Comparison of ENCODE assay signal across 14 mouse cellular contexts in the genomic region with DNA sequence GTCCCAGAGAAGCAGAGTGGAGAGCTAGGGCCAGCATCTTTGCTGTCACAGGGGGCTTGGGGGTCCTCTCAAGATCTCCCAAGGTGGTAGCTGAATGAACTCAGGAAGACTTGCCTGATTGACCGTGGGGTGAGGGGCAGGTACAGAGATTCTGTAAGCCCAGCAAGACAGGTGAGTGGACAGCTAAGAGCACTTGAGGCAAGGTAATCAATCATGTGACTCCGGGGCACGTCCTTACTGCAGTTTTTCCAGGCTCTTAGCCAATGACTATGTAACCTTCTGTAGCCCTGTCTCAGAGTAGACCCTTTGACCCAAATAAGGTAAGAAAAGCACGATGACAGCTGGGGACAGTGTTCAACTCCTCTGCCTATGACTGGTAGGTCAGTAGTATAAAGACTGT. TPM values are rescaled to one million over a fixed set of nuclear protein-coding genes. Genes with fewer than 3 reads are reported as not detected.
A peak's percentile ranks its signal among the peaks of the same experiment; 100 is the strongest.
DNase-seq lines count a peak whose midpoint lies in the region; ATAC-seq and TF ChIP-seq lines count a peak whose summit lies in the region.
"Had no signal": no experiment of that assay in that cellular context is flagged by ENCODE, and none has a peak within 500 bp of the region (broad histone marks: within the 10 kb centered on the region; RNA-seq: fewer than 3 reads in every experiment).

No protein-coding gene starts in this region.

- DNase-seq in forebrain, embryonic 10.5 days (ENCODE audit: extremely low spot score, low spot score) = no peak
- no peak for DNase-seq in forebrain, embryonic 11.5 days (ENCODE audit: low spot score)
- DNase-seq in cerebellum, adult 2 months = no peak
- DNase-seq in embryo, embryonic 10.5 days (ENCODE audit: low spot score) = no peak
- DNase-seq: gastrocnemius, postnatal 25 days had no signal

- peaks cover 3% of the 10 kb centered on the region; the same call in 1 of the 2 replicates for H3K9me3 ChIP-seq in forebrain, embryonic 10.5 days
- H3K9me3 ChIP-seq in forebrain, embryonic 11.5 days (ENCODE audit: control insufficient read depth, low read length) = no peaks in the 10 kb centered on the region
- H3K9me3 ChIP-seq in intestine, embryonic 16.5 days (ENCODE audit: control insufficient read depth, low read length) = no peaks in the 10 kb centered on the region
- no peaks in the 10 kb centered on the region for H3K9me3 ChIP-seq in intestine, postnatal 0 days (ENCODE audit: control insufficient read depth)
- H3K9me3 ChIP-seq in lung, embryonic 16.5 days (ENCODE audit: control insufficient read depth, low read length) = no peaks in the 10 kb centered on the region
- H3K9me3 ChIP-seq: kidney, embryonic 15.5 days; midbrain, embryonic 12.5 days had no signal

- H3K4me3 ChIP-seq in forebrain, embryonic 10.5 days = no peak overlapping the region
- no peak overlapping the region for H3K4me3 ChIP-seq in forebrain, embryonic 11.5 days (ENCODE audit: low read depth, low read length)
- H3K4me3 ChIP-seq in intestine, embryonic 16.5 days (ENCODE audit: low read length) = no peak overlapping the region
- H3K4me3 ChIP-seq in intestine, postnatal 0 days (ENCODE audit: low read depth, low read length) = no peak overlapping the region
- H3K4me3 ChIP-seq in lung, embryonic 16.5 days (ENCODE audit: low read length) = no peak overlapping the region
- no peak overlapping the region for H3K4me3 ChIP-seq in myocyte
- H3K4me3 ChIP-seq in cerebellum, adult 2 months (replicated peaks; ENCODE audit: insufficient read depth, low read depth, low read length) = no peak overlapping the region
- H3K4me3 ChIP-seq: kidney, embryonic 15.5 days; midbrain, embryonic 12.5 days had no signal

- 88% methylated on average over 4 of the region's 4 CpGs for WGBS in forebrain, embryonic 10.5 days
- WGBS in forebrain, embryonic 11.5 days = 77% methylated on average over 4 of the region's 4 CpGs
- 41% methylated on average over 4 of the region's 4 CpGs for WGBS in intestine, embryonic 16.5 days
- 48% methylated on average over 4 of the region's 4 CpGs for WGBS in intestine, postnatal 0 days
- 19% methylated on average over 4 of the region's 4 CpGs for WGBS in lung, embryonic 16.5 days
- 74% methylated on average over 4 of the region's 4 CpGs for WGBS in cerebellum, adult 2 months

- peak overlapping the region; percentile 69 for H3K27ac ChIP-seq in forebrain, embryonic 10.5 days
- H3K27ac ChIP-seq in forebrain, embryonic 11.5 days (ENCODE audit: low read depth, low read length) = no peak overlapping the region
- no peak overlapping the region for H3K27ac ChIP-seq in intestine, embryonic 16.5 days (ENCODE audit: low read length)
- no peak overlapping the region for H3K27ac ChIP-seq in intestine, postnatal 0 days (ENCODE audit: low read depth, low read length)
- H3K27ac ChIP-seq in lung, embryonic 16.5 days (ENCODE audit: low read length) = peak overlapping the region; percentile 20
- no peak overlapping the region for H3K27ac ChIP-seq in cerebellum, adult 2 months (ENCODE audit: insufficient read depth, low read length)
- H3K27ac ChIP-seq: hindbrain, postnatal 0 days; kidney, embryonic 15.5 days; liver, embryonic 14.5 days; midbrain, embryonic 12.5 days had no signal

- peaks cover 16% of the 10 kb centered on the region for H3K36me3 ChIP-seq in forebrain, embryonic 10.5 days (replicated peaks)
- H3K36me3 ChIP-seq in forebrain, embryonic 11.5 days (ENCODE audit: control insufficient read depth, insufficient read depth, low read length) = no peaks in the 10 kb centered on the region
- no peaks in the 10 kb centered on the region for H3K36me3 ChIP-seq in intestine, embryonic 16.5 days (ENCODE audit: control insufficient read depth, insufficient read depth, low read length)
- H3K36me3 ChIP-seq in intestine, postnatal 0 days (ENCODE audit: control insufficient read depth, insufficient read depth) = peaks cover 9% of the 10 kb centered on the region; the same call in 1 of the 2 replicates
- no peaks in the 10 kb centered on the region for H3K36me3 ChIP-seq in lung, embryonic 16.5 days (ENCODE audit: control insufficient read depth, insufficient read depth, low read length)
- no peaks in the 10 kb centered on the region for H3K36me3 ChIP-seq in myocyte (ENCODE audit: control insufficient read depth, insufficient read depth)

- ATAC-seq in forebrain, embryonic 11.5 days (replicated peaks; ENCODE audit: low FRiP score) = no peak
- ATAC-seq in intestine, embryonic 16.5 days = 0 out of 2 replicates have a peak, but pooled peaks have one; percentile 4
- ATAC-seq in intestine, postnatal 0 days = no peak
- ATAC-seq in lung, embryonic 16.5 days (ENCODE audit: low read depth) = peak; percentile 32

- H3ac ChIP-seq in myocyte (ENCODE audit: control insufficient read depth, insufficient read length) = no peak overlapping the region

- no peaks in the 10 kb centered on the region for H3K79me2 ChIP-seq in myocyte (ENCODE audit: control insufficient read depth, insufficient read depth)

- peaks cover 26% of the 10 kb centered on the region for H3K4me1 ChIP-seq in forebrain, embryonic 10.5 days
- no peaks in the 10 kb centered on the region for H3K4me1 ChIP-seq in forebrain, embryonic 11.5 days (replicated peaks; ENCODE audit: control insufficient read depth, insufficient read depth, low read length)
- H3K4me1 ChIP-seq in intestine, embryonic 16.5 days (ENCODE audit: control insufficient read depth, insufficient read depth, low read length) = peaks cover 11% of the 10 kb centered on the region
- H3K4me1 ChIP-seq in intestine, postnatal 0 days (replicated peaks; ENCODE audit: control insufficient read depth, insufficient read depth, low read length) = no peaks in the 10 kb centered on the region; the same call in 1 of the 2 replicates
- peaks cover 35% of the 10 kb centered on the region for H3K4me1 ChIP-seq in lung, embryonic 16.5 days (replicated peaks; ENCODE audit: control insufficient read depth, insufficient read depth, low read length)
- no peaks in the 10 kb centered on the region for H3K4me1 ChIP-seq in cerebellum, adult 2 months (ENCODE audit: control insufficient read depth, insufficient read depth, low read length)
- H3K4me1 ChIP-seq: midbrain, embryonic 12.5 days had no signal

- TF ChIP-seq POLR2A in myocyte (IDR thresholded peaks at IDR 0.05; ENCODE audit: insufficient read length, low read depth) = no peak
- no peak for TF ChIP-seq POLR2A in cerebellum, adult 2 months (IDR thresholded peaks at IDR 0.05; ENCODE audit: borderline replicate concordance, insufficient read depth, low read length)

- H3K9ac ChIP-seq in forebrain, embryonic 11.5 days (ENCODE audit: low read length) = no peak overlapping the region
- H3K9ac ChIP-seq in intestine, embryonic 16.5 days (ENCODE audit: low read depth, low read length) = no peak overlapping the region
- H3K9ac ChIP-seq in intestine, postnatal 0 days (ENCODE audit: low read depth, low read length) = no peak overlapping the region
- 0 out of 2 replicates have a peak overlapping the region, but pooled peaks have one; percentile 15 for H3K9ac ChIP-seq in lung, embryonic 16.5 days (ENCODE audit: low read length)
- H3K9ac ChIP-seq: forebrain, postnatal 0 days; kidney, embryonic 15.5 days; liver, embryonic 14.5 days; midbrain, embryonic 12.5 days had no signal

- no peaks in the 10 kb centered on the region for H3K27me3 ChIP-seq in forebrain, embryonic 10.5 days (ENCODE audit: poor library complexity, severe bottlenecking)
- H3K27me3 ChIP-seq in forebrain, embryonic 11.5 days (ENCODE audit: control insufficient read depth, insufficient read depth, low read length) = no peaks in the 10 kb centered on the region
- no peaks in the 10 kb centered on the region for H3K27me3 ChIP-seq in intestine, embryonic 16.5 days (replicated peaks; ENCODE audit: control insufficient read depth, insufficient read depth, low read length)
- H3K27me3 ChIP-seq in intestine, postnatal 0 days (replicated peaks; ENCODE audit: control insufficient read depth, insufficient read depth, low read length) = no peaks in the 10 kb centered on the region
- H3K27me3 ChIP-seq in lung, embryonic 16.5 days (ENCODE audit: control insufficient read depth, insufficient read depth, low read depth, low read length) = no peaks in the 10 kb centered on the region
- H3K27me3 ChIP-seq in myocyte (ENCODE audit: control insufficient read depth, insufficient read depth, insufficient read length) = no peaks in the 10 kb centered on the region
- H3K27me3 ChIP-seq in cerebellum, adult 2 months (ENCODE audit: control insufficient read depth, insufficient read depth, low read length) = no peaks in the 10 kb centered on the region
- H3K27me3 ChIP-seq: kidney, embryonic 15.5 days; midbrain, embryonic 12.5 days had no signal

- TF ChIP-seq CTCF in intestine, postnatal 0 days (IDR thresholded peaks at IDR 0.05; ENCODE audit: low read depth) = no peak
- TF ChIP-seq CTCF in cerebellum, adult 2 months (IDR thresholded peaks at IDR 0.05; ENCODE audit: borderline replicate concordance, insufficient read depth, low read depth, low read length) = no peak

- no peak overlapping the region for H3K4me2 ChIP-seq in forebrain, embryonic 11.5 days (ENCODE audit: low read depth, low read length, severe bottlenecking)
- H3K4me2 ChIP-seq in intestine, embryonic 16.5 days (ENCODE audit: low read depth, low read length) = no peak overlapping the region
- H3K4me2 ChIP-seq in intestine, postnatal 0 days (replicated peaks; ENCODE audit: low read depth) = no peak overlapping the region
- H3K4me2 ChIP-seq in lung, embryonic 16.5 days (ENCODE audit: low read depth, low read length) = no peak overlapping the region
- peak overlapping the region; percentile 35 for H3K4me2 ChIP-seq in myocyte (ENCODE audit: low read depth)
- H3K4me2 ChIP-seq: kidney, embryonic 15.5 days; midbrain, embryonic 12.5 days had no signal

RNA-seq across cellular contexts. Expression of a gene that starts 10.8 kb away (rescaled TPM):
- polyA plus RNA-seq in forebrain, embryonic 10.5 days (2016; fragmentation: Nextera tagmentation; extraction: Ambion mirVana) = 52.9 and 56.2 TPM in 2 replicates
- polyA plus RNA-seq in forebrain, embryonic 11.5 days (2014; fragmentation: Nextera tagmentation; extraction: Ambion mirVana) = 51.4 and 53.2 TPM in 2 replicates
- polyA plus RNA-seq in intestine, embryonic 16.5 days (2015; fragmentation: Nextera tagmentation; extraction: Ambion mirVana) = 42.7 and 43.2 TPM in 2 replicates
- 25.8 and 30.8 TPM in 2 replicates for polyA plus RNA-seq in intestine, postnatal 0 days (2015; fragmentation: Nextera tagmentation; extraction: Ambion mirVana)
- 55.4 and 58.8 TPM in 2 replicates for polyA plus RNA-seq in lung, embryonic 16.5 days (2015; fragmentation: Nextera tagmentation; extraction: Ambion mirVana)
- polyA plus RNA-seq in myocyte (2012; fragmentation: generic; extraction: Trizol) = 8.8 TPM
- 24.4 and 27.1 TPM in 2 replicates for polyA plus RNA-seq in cerebellum, adult 2 months (2012; rRNA removed)

RNA-seq across cellular contexts. Expression of a gene that starts 11.0 kb away (rescaled TPM):
- polyA plus RNA-seq in forebrain, embryonic 10.5 days (2016; fragmentation: Nextera tagmentation; extraction: Ambion mirVana) = 158 and 163 TPM in 2 replicates
- 166 and 173 TPM in 2 replicates for polyA plus RNA-seq in forebrain, embryonic 11.5 days (2014; fragmentation: Nextera tagmentation; extraction: Ambion mirVana)
- polyA plus RNA-seq in intestine, embryonic 16.5 days (2015; fragmentation: Nextera tagmentation; extraction: Ambion mirVana) = 175 and 183 TPM in 2 replicates
- polyA plus RNA-seq in intestine, postnatal 0 days (2015; fragmentation: Nextera tagmentation; extraction: Ambion mirVana) = 182 and 204 TPM in 2 replicates
- 196 and 198 TPM in 2 replicates for polyA plus RNA-seq in lung, embryonic 16.5 days (2015; fragmentation: Nextera tagmentation; extraction: Ambion mirVana)
- polyA plus RNA-seq in myocyte (2012; fragmentation: generic; extraction: Trizol) = 144 TPM
- polyA plus RNA-seq in cerebellum, adult 2 months (2012; rRNA removed) = 189 and 194 TPM in 2 replicates

Comparison
In these comparisons a context has a peak if more than half of its experiments do, and no peak if none do; other contexts are left out.
1. H3K27ac ChIP-seq: peak in forebrain, embryonic 10.5 days (single experiment) and lung, embryonic 16.5 days (single experiment); none in forebrain, embryonic 11.5 days (single experiment), intestine, embryonic 16.5 days (single experiment), intestine, postnatal 0 days (single experiment) and cerebellum, adult 2 months (single experiment).
2. ATAC-seq: peak in intestine, embryonic 16.5 days (single experiment) and lung, embryonic 16.5 days (single experiment); none in forebrain, embryonic 11.5 days (single experiment) and intestine, postnatal 0 days (single experiment).